Mouse (Mus musculus): ENCODE data around the gene Lrrc1. TPM values are rescaled to one million over a fixed set of nuclear protein-coding genes. Genes with fewer than 3 reads are reported as not detected.

The Lrrc1 gene
- polyA plus RNA-seq, 1 experiment from 2014 or later = 9.4 TPM

GRCm38 (mm10) chr9:77452046-77452807 lies 92.4 kb downstream of the Lrrc1 start:
- H3K4me3 ChIP-seq = no peak overlapping the region
- no peaks in the 10 kb centered on the region for H3K36me3 ChIP-seq
- no peaks in the 10 kb centered on the region for H3K27me3 ChIP-seq
- 0 out of 2 replicates have a peak overlapping the region, but pooled peaks have one; percentile 24 for H3K27ac ChIP-seq (replicated peaks)
- no peak overlapping the region for H3K4me2 ChIP-seq (replicated peaks)
- WGBS = 31% methylated on average over 12 of the region's 12 CpGs
- peaks cover 19% of the 10 kb centered on the region for H3K4me1 ChIP-seq
- no peaks in the 10 kb centered on the region for H3K9me3 ChIP-seq
- peak; percentile 76 for ATAC-seq (replicated peaks)
- no peak overlapping the region for H3K9ac ChIP-seq (replicated peaks)

- Histone ChIP-seq H3K4me3 (no peak overlapping the region), H3K27ac (replicated peaks) (no peak overlapping the region), H3K4me1 (peaks cover 17% of the 10 kb centered on the region), H3K4me2 (replicated peaks) (no peak overlapping the region), H3K9ac (replicated peaks) (no peak overlapping the region), H3K36me3 (no peaks in the 10 kb centered on the region), H3K27me3 (no peaks in the 10 kb centered on the region), H3K9me3 (no peaks in the 10 kb centered on the region)
- ATAC-seq (replicated peaks) = no peak
- 83% methylated on average over 2 of the region's 2 CpGs for WGBS
Observed at GRCm38 (mm10) chr9:77450447-77450846, 94.2 kb downstream of the Lrrc1 start.

- 79% methylated on average over 4 of the region's 4 CpGs for WGBS
- H3K4me2 ChIP-seq (replicated peaks) = no peak overlapping the region
- no peaks in the 10 kb centered on the region for H3K4me1 ChIP-seq
- no peak for ATAC-seq (replicated peaks)
- no peaks in the 10 kb centered on the region for H3K9me3 ChIP-seq
- H3K27me3 ChIP-seq = no peaks in the 10 kb centered on the region
- H3K4me3 ChIP-seq = no peak overlapping the region
- no peak overlapping the region for H3K27ac ChIP-seq (replicated peaks)
- H3K36me3 ChIP-seq = no peaks in the 10 kb centered on the region; the same call in 1 of the 2 replicates
- H3K9ac ChIP-seq (replicated peaks) = no peak overlapping the region
Observed at GRCm38 (mm10) chr9:77444876-77445275, 99.8 kb downstream of the Lrrc1 start.

- peak; percentile 18; the same call in 1 of the 2 replicates for ATAC-seq (replicated peaks)
- Histone ChIP-seq H3K27ac (replicated peaks) (peak overlapping the region; percentile 66), H3K36me3 (no peaks in the 10 kb centered on the region; the same call in 1 of the 2 replicates), H3K9ac (replicated peaks) (no peak overlapping the region), H3K4me3 (no peak overlapping the region), H3K4me1 (peaks cover 11% of the 10 kb centered on the region), H3K9me3 (no peaks in the 10 kb centered on the region), H3K27me3 (no peaks in the 10 kb centered on the region), H3K4me2 (replicated peaks) (no peak overlapping the region)
- WGBS = 90% methylated on average over 6 of the region's 6 CpGs
Observed at GRCm38 (mm10) chr9:77439371-77439770, 105.3 kb downstream of the Lrrc1 start.

- Histone ChIP-seq H3K27ac (replicated peaks) (peak overlapping the region; percentile 66), H3K27me3 (no peaks in the 10 kb centered on the region), H3K9ac (replicated peaks) (no peak overlapping the region), H3K9me3 (no peaks in the 10 kb centered on the region), H3K4me3 (no peak overlapping the region), H3K36me3 (no peaks in the 10 kb centered on the region; the same call in 1 of the 2 replicates), H3K4me1 (peaks cover 11% of the 10 kb centered on the region), H3K4me2 (replicated peaks) (no peak overlapping the region)
- ATAC-seq (replicated peaks) = peak; percentile 84
- WGBS = 36% methylated on average over 11 of the region's 11 CpGs
Observed at GRCm38 (mm10) chr9:77438836-77439271, 105.8 kb downstream of the Lrrc1 start.

GRCm38 (mm10) chr9:77437131-77437530 lies 107.5 kb downstream of the Lrrc1 start:
- H3K4me2 ChIP-seq (replicated peaks) = no peak overlapping the region
- no peak overlapping the region for H3K9ac ChIP-seq (replicated peaks)
- no peaks in the 10 kb centered on the region for H3K9me3 ChIP-seq
- WGBS = 95% methylated on average over 6 of the region's 6 CpGs
- no peak for ATAC-seq (replicated peaks)
- no peaks in the 10 kb centered on the region for H3K27me3 ChIP-seq
- H3K4me3 ChIP-seq = no peak overlapping the region
- no peaks in the 10 kb centered on the region; the same call in 1 of the 2 replicates for H3K36me3 ChIP-seq
- peaks cover 11% of the 10 kb centered on the region for H3K4me1 ChIP-seq
- no peak overlapping the region for H3K27ac ChIP-seq (replicated peaks)

GRCm38 (mm10) chr9:77434965-77435364 lies 109.7 kb downstream of the Lrrc1 start:
- no peak for ATAC-seq (replicated peaks)
- H3K27ac ChIP-seq (replicated peaks) = no peak overlapping the region
- no peaks in the 10 kb centered on the region for H3K36me3 ChIP-seq
- peaks cover 11% of the 10 kb centered on the region for H3K4me1 ChIP-seq
- no peak overlapping the region for H3K4me2 ChIP-seq (replicated peaks)
- no peaks in the 10 kb centered on the region for H3K27me3 ChIP-seq
- no peaks in the 10 kb centered on the region for H3K9me3 ChIP-seq
- no peak overlapping the region for H3K4me3 ChIP-seq
- WGBS = 89% methylated on average over 12 of the region's 12 CpGs
- no peak overlapping the region for H3K9ac ChIP-seq (replicated peaks)

- no peak overlapping the region for H3K9ac ChIP-seq (replicated peaks)
- H3K4me2 ChIP-seq (replicated peaks) = no peak overlapping the region
- peaks cover 6% of the 10 kb centered on the region; the same call in 1 of the 2 replicates for H3K4me1 ChIP-seq
- ATAC-seq (replicated peaks) = no peak
- WGBS = 93% methylated on average over 4 of the region's 4 CpGs
- no peaks in the 10 kb centered on the region for H3K9me3 ChIP-seq
- no peak overlapping the region for H3K4me3 ChIP-seq
- no peaks in the 10 kb centered on the region for H3K36me3 ChIP-seq
- no peak overlapping the region for H3K27ac ChIP-seq (replicated peaks)
- H3K27me3 ChIP-seq = no peaks in the 10 kb centered on the region
Observed at GRCm38 (mm10) chr9:77433476-77433875, 111.2 kb downstream of the Lrrc1 start.

GRCm38 (mm10) chr9:77432030-77432429 lies 112.6 kb downstream of the Lrrc1 start:
- no peak overlapping the region for H3K4me3 ChIP-seq
- H3K27ac ChIP-seq (replicated peaks) = no peak overlapping the region
- H3K4me2 ChIP-seq (replicated peaks) = no peak overlapping the region
- no peaks in the 10 kb centered on the region for H3K9me3 ChIP-seq
- WGBS = 80% methylated on average over 17 of the region's 17 CpGs
- peaks cover 15% of the 10 kb centered on the region for H3K4me1 ChIP-seq
- ATAC-seq (replicated peaks) = no peak
- no peaks in the 10 kb centered on the region for H3K27me3 ChIP-seq
- no peak overlapping the region for H3K9ac ChIP-seq (replicated peaks)
- no peaks in the 10 kb centered on the region for H3K36me3 ChIP-seq

- no peaks in the 10 kb centered on the region for H3K9me3 ChIP-seq
- no peaks in the 10 kb centered on the region for H3K27me3 ChIP-seq
- no peaks in the 10 kb centered on the region for H3K36me3 ChIP-seq
- H3K4me3 ChIP-seq = no peak overlapping the region
- whole genome bisulfite sequencing = 76% methylated on average over 9 of the region's 9 CpGs
- no peak overlapping the region for H3K27ac ChIP-seq (replicated peaks)
- H3K4me1 ChIP-seq = peaks cover 16% of the 10 kb centered on the region
- H3K9ac ChIP-seq (replicated peaks) = no peak overlapping the region
- no peak for ATAC-seq (replicated peaks)
- no peak overlapping the region for H3K4me2 ChIP-seq (replicated peaks)
Observed at GRCm38 (mm10) chr9:77430413-77431087, 114.1 kb downstream of the Lrrc1 start.

- no peaks in the 10 kb centered on the region for H3K9me3 ChIP-seq
- H3K9ac ChIP-seq (replicated peaks) = no peak overlapping the region
- no peak overlapping the region for H3K27ac ChIP-seq (replicated peaks)
- no peak overlapping the region for H3K4me3 ChIP-seq
- no peaks in the 10 kb centered on the region for H3K27me3 ChIP-seq
- peaks cover 16% of the 10 kb centered on the region for H3K4me1 ChIP-seq
- ATAC-seq (replicated peaks) = no peak
- no peaks in the 10 kb centered on the region for H3K36me3 ChIP-seq
- H3K4me2 ChIP-seq (replicated peaks) = no peak overlapping the region
- WGBS = 86% methylated on average over 11 of the region's 11 CpGs
Observed at GRCm38 (mm10) chr9:77429230-77430015, 115.2 kb downstream of the Lrrc1 start.

- no peaks in the 10 kb centered on the region for H3K27me3 ChIP-seq
- H3K4me2 ChIP-seq (replicated peaks) = no peak overlapping the region
- no peaks in the 10 kb centered on the region for H3K9me3 ChIP-seq
- H3K4me3 ChIP-seq = no peak overlapping the region
- peaks cover 16% of the 10 kb centered on the region for H3K4me1 ChIP-seq
- no peak overlapping the region for H3K9ac ChIP-seq (replicated peaks)
- H3K36me3 ChIP-seq = no peaks in the 10 kb centered on the region
- no peak for ATAC-seq (replicated peaks)
- 89% methylated on average over 8 of the region's 8 CpGs for WGBS
- no peak overlapping the region for H3K27ac ChIP-seq (replicated peaks)
Observed at GRCm38 (mm10) chr9:77428748-77429140, 115.9 kb downstream of the Lrrc1 start.
